Comparison of ENCODE assay signal across 22 mouse cellular contexts in the genomic region with DNA sequence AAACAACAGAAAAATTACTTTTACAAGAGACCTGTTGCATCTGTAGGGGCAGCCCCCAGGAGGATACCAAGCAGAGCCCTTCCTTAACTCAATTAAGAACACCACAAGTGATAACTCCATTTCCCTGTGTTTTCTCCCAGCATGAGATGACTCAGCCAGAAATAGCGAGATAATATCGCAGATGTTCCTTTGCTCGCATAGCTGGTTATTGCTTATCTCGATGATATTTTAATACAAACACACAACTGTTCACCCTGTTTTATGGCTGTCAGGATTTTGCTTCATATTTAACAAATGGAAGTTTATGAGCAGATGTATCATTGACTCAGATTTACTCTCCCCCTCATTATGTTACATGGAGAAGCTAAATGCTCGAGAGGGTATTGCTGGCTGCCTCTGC.
"Had no signal": no experiment of that assay in that cellular context is flagged by ENCODE, and none has a peak within 500 bp of the region (broad histone marks: within the 10 kb centered on the region; RNA-seq: fewer than 3 reads in every experiment).

No protein-coding gene starts in this region.

- ATAC-seq: intestine, postnatal 0 days; liver, postnatal 0 days; lung, postnatal 0 days; midbrain, embryonic 15.5 days had no signal

- H3K36me3 ChIP-seq: limb, embryonic 12.5 days; limb, embryonic 15.5 days; midbrain, embryonic 12.5 days; midbrain, embryonic 15.5 days; neural tube, embryonic 13.5 days; stomach, embryonic 15.5 days had no signal

- H3K4me3 ChIP-seq: left cerebral cortex, adult 2 months; limb, embryonic 12.5 days; limb, embryonic 15.5 days; midbrain, embryonic 12.5 days; midbrain, embryonic 15.5 days; neural tube, embryonic 13.5 days; stomach, embryonic 15.5 days had no signal

- H3K27ac ChIP-seq: kidney, postnatal 0 days; left cerebral cortex, adult 2 months; limb, embryonic 12.5 days; limb, embryonic 15.5 days; liver, embryonic 14.5 days; macrophage; midbrain, embryonic 12.5 days; midbrain, embryonic 15.5 days; neural tube, embryonic 13.5 days; stomach, embryonic 15.5 days had no signal

- H3K4me2 ChIP-seq: limb, embryonic 12.5 days; limb, embryonic 15.5 days; liver, embryonic 11.5 days; lung, embryonic 14.5 days; midbrain, embryonic 12.5 days; midbrain, embryonic 15.5 days; neural tube, embryonic 13.5 days; stomach, embryonic 15.5 days had no signal

- H3K9ac ChIP-seq: limb, embryonic 12.5 days; limb, embryonic 15.5 days; liver, embryonic 14.5 days; liver, postnatal 0 days; lung, embryonic 14.5 days; midbrain, embryonic 12.5 days; midbrain, embryonic 15.5 days; neural tube, embryonic 13.5 days; stomach, embryonic 15.5 days had no signal

- H3K4me1 ChIP-seq: limb, embryonic 12.5 days; limb, embryonic 15.5 days; midbrain, embryonic 12.5 days; midbrain, embryonic 15.5 days; neural tube, embryonic 13.5 days; stomach, embryonic 15.5 days had no signal

- DNase-seq: kidney, adult 2 months; kidney, postnatal 36 days; left cerebral cortex, postnatal 4 days; liver, postnatal 0 days; lung, embryonic 14.5 days; retina, postnatal 1 day; right cerebral cortex, postnatal 25 days; spleen, adult 18-20 months; thymus, postnatal 36 days had no signal

- H3K27me3 ChIP-seq: limb, embryonic 12.5 days; limb, embryonic 15.5 days; midbrain, embryonic 12.5 days; midbrain, embryonic 15.5 days; neural tube, embryonic 13.5 days; stomach, embryonic 15.5 days had no signal

- H3K9me3 ChIP-seq: limb, embryonic 12.5 days; limb, embryonic 15.5 days; midbrain, embryonic 12.5 days; midbrain, embryonic 15.5 days; neural tube, embryonic 13.5 days; stomach, embryonic 15.5 days had no signal
